Mouse (Mus musculus): Measurements from ENCODE around the gene Syt7.
A peak's percentile ranks its signal among the peaks of the same experiment; 100 is the strongest.

Gene Syt7

GRCm38 (mm10) chr19:10461584-10461983 is 72.7 kb downstream of the Syt7 start:
- DNase-seq = no peak

- DNase-seq = no peak
Observed at GRCm38 (mm10) chr19:10464427-10464826, 75.5 kb downstream of the Syt7 start.

DNA sequence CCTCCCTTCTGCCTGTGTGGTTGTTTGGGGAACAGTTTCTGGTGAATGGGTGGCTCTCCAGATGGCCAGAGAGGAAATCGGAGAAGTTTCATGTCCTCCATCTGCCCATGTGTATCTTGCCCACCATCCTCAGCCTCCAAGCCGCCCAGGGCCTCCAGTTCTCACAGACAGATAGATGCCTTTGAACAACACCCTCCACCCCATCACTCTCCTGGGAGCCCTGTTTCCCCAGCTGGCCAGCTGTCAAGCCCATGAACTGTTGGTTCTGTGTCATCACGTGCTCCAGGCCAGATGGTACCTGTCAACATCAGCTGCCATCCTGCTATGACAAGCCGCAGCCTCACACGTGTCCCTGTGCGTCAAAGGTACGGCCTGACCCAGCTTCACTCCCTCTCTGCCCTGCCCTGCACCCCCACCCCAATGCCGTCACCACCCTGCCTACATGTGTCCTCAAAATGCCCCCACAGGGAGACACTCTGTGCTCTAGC is 80.3 kb downstream of the Syt7 start:
- peak in 1 of 2 experiments; percentile 27 for DNase-seq

GRCm38 (mm10) chr19:10472958-10473357 is 84.1 kb downstream of the Syt7 start:
- no peak for DNase-seq

GRCm38 (mm10) chr19:10473779-10474178 is 84.9 kb downstream of the Syt7 start:
- no peak for DNase-seq

- no peak for DNase-seq
Observed at GRCm38 (mm10) chr19:10479541-10479940, 90.7 kb downstream of the Syt7 start.

DNA sequence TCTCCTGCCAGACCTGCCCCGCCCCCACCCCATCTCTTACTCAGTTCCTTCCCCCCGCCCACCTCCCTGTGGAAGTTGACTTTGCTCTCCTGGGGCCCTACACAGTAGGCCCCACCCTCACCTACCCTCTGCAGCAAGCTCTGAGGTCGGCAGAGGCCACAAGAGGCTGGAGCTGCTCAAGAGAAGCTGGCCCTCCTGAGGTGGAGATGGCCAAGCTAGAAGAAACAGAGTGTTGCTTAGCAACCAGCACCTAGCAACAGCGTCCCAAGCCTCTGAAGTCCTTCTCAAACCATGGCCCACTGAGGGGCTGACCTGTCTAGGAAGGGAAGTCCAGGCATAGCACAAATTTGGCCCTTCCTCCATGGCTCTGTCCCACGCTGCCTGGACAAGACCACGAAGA is 93.8 kb downstream of the Syt7 start, which contains the start of gene Ppp1r32:
Ppp1r32 (minus strand) TSS at position 226 of the 400 bp plus-strand sequence.
- DNase-seq = peak; percentile 53 to 59

DNA sequence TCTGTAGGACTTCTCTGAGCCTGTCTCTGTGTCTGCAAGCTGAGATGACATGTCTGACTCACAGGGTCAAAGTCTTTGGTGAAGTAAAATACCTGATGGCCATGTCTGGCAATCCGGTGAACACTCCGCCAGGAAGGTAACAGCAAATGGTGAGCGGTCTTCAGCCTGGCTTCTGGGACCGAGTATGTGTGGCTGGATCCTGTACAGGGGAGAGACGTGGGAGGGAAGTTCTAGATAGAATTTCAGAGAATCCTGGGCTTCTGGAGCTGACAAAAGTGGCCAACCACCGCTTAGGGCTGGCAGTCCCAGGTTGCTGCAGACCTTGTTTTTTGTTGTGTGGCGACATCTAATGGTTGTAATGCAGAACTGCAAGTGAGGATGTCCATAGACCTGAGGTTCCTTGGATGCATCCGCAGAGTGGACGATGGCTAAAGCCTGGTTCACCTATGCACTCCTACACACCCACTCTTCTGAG is 97.4 kb downstream of the Syt7 start:
- peak; percentile 72 to 73 for DNase-seq

DNA sequence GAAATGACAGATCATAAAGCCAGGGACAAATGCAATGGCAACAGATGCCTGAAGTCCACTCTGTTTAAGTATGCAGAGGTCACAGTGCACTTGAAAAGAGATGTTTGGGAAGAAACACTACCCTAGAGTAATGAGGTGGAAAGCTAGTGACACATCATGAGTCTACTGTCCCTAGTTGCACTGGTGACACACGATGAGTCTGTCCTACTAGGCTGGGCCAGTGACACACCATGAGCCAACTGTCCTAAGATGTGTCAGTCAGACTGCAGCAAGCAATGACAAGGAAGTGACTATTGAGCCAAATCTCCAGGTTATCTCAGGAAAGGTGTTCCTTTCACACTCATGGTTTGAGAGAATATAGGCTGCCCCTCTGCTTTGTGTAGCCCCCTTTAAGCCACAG is 106.8 kb downstream of the Syt7 start:
- DNase-seq = no peak

DNA sequence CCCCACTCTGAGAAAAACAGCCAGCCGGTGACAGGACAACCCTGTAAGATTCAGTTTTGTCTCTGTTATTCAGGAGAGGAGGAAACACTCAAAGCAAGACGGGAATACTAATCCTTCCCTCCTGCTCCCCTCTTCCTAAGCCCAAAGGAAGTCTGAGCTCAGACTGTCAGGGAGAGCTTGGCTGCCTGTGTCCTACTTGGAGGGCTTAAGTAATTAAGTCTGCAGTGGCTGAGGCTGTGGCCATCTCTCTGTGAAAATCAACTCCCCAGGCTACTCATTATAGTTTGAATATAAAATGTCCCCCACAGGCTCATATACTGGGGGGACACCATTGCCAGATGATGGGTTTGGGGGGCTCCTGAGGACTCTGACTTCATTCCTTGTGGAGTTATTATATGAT is 108.1 kb downstream of the Syt7 start:
- DNase-seq = no peak

DNA sequence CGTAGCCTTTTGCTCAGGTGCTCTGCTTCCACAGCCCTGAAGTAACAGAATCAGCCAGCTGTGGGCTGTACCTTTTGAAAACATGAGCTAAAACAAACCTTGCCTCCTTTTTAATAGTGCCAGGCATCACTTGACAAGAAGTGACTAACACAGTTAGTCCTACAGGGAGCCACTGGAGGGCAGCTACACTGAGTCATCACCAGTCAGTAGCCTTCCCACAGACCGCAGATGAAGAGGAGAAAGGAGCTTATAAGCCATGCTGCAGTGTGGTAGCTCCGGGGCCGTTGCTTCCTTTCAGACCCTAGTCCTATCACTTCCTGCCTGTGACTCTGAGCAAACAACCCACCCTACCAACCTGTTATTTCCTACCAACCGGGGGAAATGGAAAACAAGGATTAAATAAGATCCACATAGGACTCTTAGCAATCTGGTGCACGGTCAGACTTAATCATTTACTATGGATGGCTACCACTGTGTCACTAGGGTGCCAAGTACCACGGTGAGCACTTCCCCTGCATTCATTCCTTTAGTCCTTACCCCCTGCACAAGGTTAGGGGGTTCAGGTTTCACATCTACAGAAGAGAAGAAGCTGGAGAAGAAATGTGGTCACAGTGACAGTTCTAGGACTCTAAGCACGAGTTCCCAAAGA is 108.7 kb downstream of the Syt7 start:
- DNase-seq = no peak

DNA sequence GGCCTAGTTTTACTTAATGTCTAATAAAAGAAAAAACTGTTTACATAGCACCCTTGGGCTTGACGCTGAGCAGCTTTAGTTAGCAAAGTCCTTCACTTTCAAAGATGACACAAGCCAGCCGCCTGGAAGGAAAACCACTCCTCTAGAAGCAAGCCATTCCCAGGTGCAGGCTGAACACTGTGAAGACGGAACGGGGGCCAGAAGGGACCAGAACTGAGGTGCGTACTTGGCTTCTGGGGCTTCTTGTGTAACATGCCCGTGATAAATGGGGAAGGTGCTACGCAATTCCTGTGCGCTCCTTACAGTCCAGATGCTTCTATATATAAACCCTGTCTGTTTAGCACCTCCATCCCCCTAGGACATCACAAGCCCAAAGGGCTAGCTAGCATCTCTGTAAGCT is 111.7 kb downstream of the Syt7 start:
- DNase-seq = no peak

GRCm38 (mm10) chr19:10502571-10502970 is 113.7 kb downstream of the Syt7 start:
- DNase-seq = peak; percentile 72 to 84

Measured in cerebellum, postnatal 10 days (tissue).